Mouse (Mus musculus) limb, embryonic 11.5 days (tissue): ENCODE measurements around the gene Atp2a1. TPM values are rescaled to one million over a fixed set of nuclear protein-coding genes. Genes with fewer than 3 reads are reported as not detected.

Experiments
- ATAC-seq: fragments of 200-750 bp; cut with Nextera tagmentation; 2 replicates; pipeline ENCODE4 v1.8.0; 2017; ENCODE audit warnings: low read depth; ENCODE audit not compliant: insufficient number of reproducible peaks, low FRiP score, low TSS enrichment
- DNase-seq: peaks from one replicate; pipeline ENCODE4 v3.0.0-alpha.2; 2015; ENCODE audit warnings: low spot score
- H3K27ac ChIP-seq: fragments of 300-500 bp; sonication (generic); replicated peaks from 2 replicates; pipeline ENCODE4 v1.5.1; 2014; ENCODE audit warnings: low read depth, mild to moderate bottlenecking, low read length
- H3K27me3 ChIP-seq: fragments of 300-500 bp; sonication (generic); 2 replicates; pipeline ENCODE4 v1.6.1; 2014; ENCODE audit warnings: mild to moderate bottlenecking, low read length, mixed read lengths; ENCODE audit not compliant: control insufficient read depth, insufficient read depth
- H3K36me3 ChIP-seq: fragments of 300-500 bp; sonication (generic); 2 replicates; pipeline ENCODE4 v1.6.1; 2014; ENCODE audit warnings: mild to moderate bottlenecking, low read length, moderate library complexity, mixed read lengths; ENCODE audit not compliant: control insufficient read depth, insufficient read depth
- H3K4me1 ChIP-seq: fragments of 300-500 bp; sonication (generic); 2 replicates; pipeline ENCODE4 v1.6.1; 2014; ENCODE audit warnings: low read length, mixed read lengths; ENCODE audit not compliant: control insufficient read depth, insufficient read depth
- H3K4me2 ChIP-seq: fragments of 300-500 bp; sonication (generic); 2 replicates; pipeline ENCODE4 v1.6.1; 2014; ENCODE audit warnings: low read depth, mild to moderate bottlenecking, moderate library complexity; ENCODE audit not compliant: severe bottlenecking
- H3K4me3 ChIP-seq: fragments of 300-500 bp; sonication (generic); 2 replicates; pipeline ENCODE4 v1.5.1; 2014; ENCODE audit warnings: low read depth, low read length
- H3K9ac ChIP-seq: fragments of 300-500 bp; sonication (generic); 2 replicates; pipeline ENCODE4 v1.6.1; 2014; ENCODE audit warnings: mild to moderate bottlenecking, low read length
- H3K9me3 ChIP-seq: fragments of 300-500 bp; sonication (generic); 2 replicates; pipeline ENCODE4 v1.6.1; 2016; ENCODE audit warnings: low read length; ENCODE audit not compliant: control insufficient read depth
- WGBS: fragments of 180-500 bp; shearing (Covaris S2); extraction: QIAGEN DNeasy Blood & Tissue Kit; methylation state at CpG from one replicate; pipeline ENCODE4 v1.1.7; 2014; 5-methylcytosine and 5-hydroxymethylcytosine counted together
- polyA plus RNA-seq: library from polyadenylated mRNA; unstranded; fragments of >200 nt; fragmentation: Nextera tagmentation; extraction: Ambion mirVana; gene quantifications from 2 replicates; pipeline ENCODE4 v1.2.1, GENCODE M21; 2014

Gene Atp2a1
- polyA plus RNA-seq, 1 experiment from 2014 or later = 16.0 TPM

DNA sequence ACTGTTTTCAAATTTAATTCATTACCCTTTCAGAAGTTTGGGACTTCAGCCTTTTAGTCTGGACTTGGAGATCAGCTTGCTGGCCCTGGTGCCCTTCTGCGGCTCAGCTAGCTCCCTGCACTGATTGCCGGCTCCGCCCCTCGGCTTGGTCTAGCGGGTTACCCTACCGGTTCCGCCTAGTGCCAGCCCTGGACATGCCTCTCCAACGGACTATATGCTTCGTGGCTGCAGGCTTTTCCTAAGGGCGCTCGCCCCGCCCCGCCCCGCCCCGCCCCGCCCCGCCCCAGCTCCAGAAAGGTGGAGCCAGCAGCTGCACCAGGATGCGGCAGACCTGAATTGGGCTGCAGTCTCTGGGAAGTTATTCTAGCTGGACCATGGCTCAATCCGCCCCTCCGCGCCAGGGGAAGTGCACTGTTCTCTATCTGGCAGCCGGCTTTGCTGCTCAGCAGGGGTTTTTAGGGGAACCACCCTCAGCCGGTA, 19.5 kb upstream of the Atp2a1 start:
- DNase-seq (peak; percentile 88), ATAC-seq (peak; percentile 83)
- WGBS = under 1% methylated on average over 23 of the region's 23 CpGs

GRCm38 (mm10) chr7:126481699-126482098, 18.8 kb upstream of the Atp2a1 start:
- DNase-seq = no peak
- H3K27ac ChIP-seq = no peak overlapping the region
- WGBS = 22% methylated on average over 5 of the region's 5 CpGs

More for the DNA sequence above, 19.5 kb upstream of the Atp2a1 start:
- no peak overlapping the region; the same call in 1 of the 2 replicates for H3K27ac ChIP-seq
- no peaks in the 10 kb centered on the region for H3K27me3 ChIP-seq
- no peaks in the 10 kb centered on the region for H3K4me1 ChIP-seq
- H3K36me3 ChIP-seq = no peaks in the 10 kb centered on the region
- no peaks in the 10 kb centered on the region for H3K9me3 ChIP-seq
- H3K9ac ChIP-seq = 0 out of 2 replicates have a peak overlapping the region, but pooled peaks have one; percentile 1
- H3K4me2 ChIP-seq = peak overlapping the region; percentile 36
- peak overlapping the region; percentile 15; the same call in 1 of the 2 replicates for H3K4me3 ChIP-seq

DNA sequence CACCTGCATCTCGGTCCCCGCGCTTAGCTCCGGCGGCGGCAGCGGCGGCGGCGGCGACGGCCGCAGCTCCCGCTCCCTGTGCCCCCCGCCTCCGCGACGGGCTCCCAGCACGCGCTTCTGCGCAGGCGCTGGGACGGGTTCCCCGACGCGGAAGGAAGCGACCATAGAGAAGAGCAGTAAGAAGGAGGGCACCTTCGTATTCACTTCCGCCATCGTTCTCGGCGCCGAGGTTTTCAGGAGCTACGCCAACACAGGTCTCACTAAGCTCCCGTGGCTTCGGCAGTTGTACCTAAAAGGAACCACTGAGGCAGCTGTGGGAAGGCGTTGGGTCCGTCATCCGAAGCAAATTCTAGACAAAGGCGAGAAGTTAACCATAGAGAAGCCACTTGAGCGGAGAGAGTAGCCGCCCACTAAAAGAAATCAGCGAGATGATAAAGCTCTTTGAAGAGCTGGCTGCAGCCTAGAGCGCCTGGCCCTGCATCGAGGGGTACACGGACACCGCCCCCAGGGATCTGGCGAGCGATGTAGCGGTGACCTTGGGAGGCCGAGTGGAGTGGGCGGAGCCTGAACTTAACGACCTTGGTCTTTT, 12.2 kb upstream of the Atp2a1 start, which contains the start of gene Sh2b1:
Sh2b1 (minus strand) TSS at position 432 of the 589 bp plus-strand sequence.
- H3K9me3 ChIP-seq = no peaks in the 10 kb centered on the region
- peak within 1 kb of the TSS; percentile 80 for H3K9ac ChIP-seq
- peak within 1 kb of the TSS; percentile 74 for H3K4me2 ChIP-seq
- peaks cover 6% of the 10 kb centered on the region for H3K4me1 ChIP-seq
- peak within 1 kb of the TSS; percentile 70 for H3K4me3 ChIP-seq
- WGBS = under 1% methylated on average over 39 of the region's 53 CpGs
- peaks cover 8% of the 10 kb centered on the region; the same call in 1 of the 2 replicates for H3K36me3 ChIP-seq
- ATAC-seq (peak; percentile 89), DNase-seq (peak; percentile 91)
- peak within 1 kb of the TSS; percentile 43 for H3K27ac ChIP-seq
- no peaks in the 10 kb centered on the region for H3K27me3 ChIP-seq

More at GRCm38 (mm10) chr7:126481699-126482098, 18.8 kb upstream of the Atp2a1 start:
- no peak for ATAC-seq
- Histone ChIP-seq H3K36me3 (no peaks in the 10 kb centered on the region), H3K4me1 (no peaks in the 10 kb centered on the region), H3K4me3 (no peak overlapping the region), H3K9me3 (no peaks in the 10 kb centered on the region), H3K9ac (no peak overlapping the region), H3K4me2 (no peak overlapping the region), H3K27me3 (no peaks in the 10 kb centered on the region)

GRCm38 (mm10) chr7:126474486-126474955, 11.6 kb upstream of the Atp2a1 start:
- 1% methylated on average over 27 of the region's 27 CpGs for WGBS
- ATAC-seq (peak; percentile 60), DNase-seq (no peak)
- Histone ChIP-seq H3K9me3 (no peaks in the 10 kb centered on the region), H3K27me3 (no peaks in the 10 kb centered on the region), H3K9ac (peak overlapping the region; percentile 80), H3K4me2 (peak overlapping the region; percentile 74), H3K27ac (no peak overlapping the region), H3K4me1 (peaks cover 6% of the 10 kb centered on the region), H3K36me3 (peaks cover 8% of the 10 kb centered on the region; the same call in 1 of the 2 replicates), H3K4me3 (peak overlapping the region; percentile 70)

- H3K4me2 ChIP-seq = peak overlapping the region; percentile 74
- H3K4me3 ChIP-seq = peak overlapping the region; percentile 70; the same call in 1 of the 2 replicates
- H3K27me3 ChIP-seq = no peaks in the 10 kb centered on the region
- peaks cover 14% of the 10 kb centered on the region for H3K36me3 ChIP-seq
- ATAC-seq = no peak
- H3K9ac ChIP-seq = peak overlapping the region; percentile 80; the same call in 1 of the 2 replicates
- H3K4me1 ChIP-seq = peaks cover 6% of the 10 kb centered on the region
- H3K9me3 ChIP-seq = no peaks in the 10 kb centered on the region
- no peak for DNase-seq
- H3K27ac ChIP-seq = no peak overlapping the region
- WGBS = 93% methylated on average over 9 of the region's 9 CpGs
These were observed 10.7 kb upstream of the Atp2a1 start for GRCm38 (mm10) chr7:126473470-126474086.

DNA sequence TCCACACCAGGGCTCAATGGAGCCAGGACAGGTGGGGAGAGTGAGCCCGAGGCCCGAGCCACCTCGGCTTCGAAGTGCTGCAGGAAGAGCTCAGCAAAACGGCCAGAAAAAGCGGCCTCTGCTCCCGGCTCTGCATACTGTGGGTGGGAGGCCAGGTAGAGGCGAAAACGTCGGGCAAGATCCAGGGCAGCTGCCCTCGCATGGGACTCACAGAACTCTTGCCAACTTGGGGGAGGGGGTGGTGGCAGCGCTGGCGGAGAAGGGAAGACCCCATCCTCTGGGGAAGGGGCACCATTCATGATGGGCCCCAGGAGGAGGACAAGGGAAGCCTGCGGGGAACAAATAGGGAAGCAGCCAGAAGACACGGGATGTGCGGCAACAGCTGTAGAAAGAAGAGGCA, 9.8 kb upstream of the Atp2a1 start:
- no peak overlapping the region for H3K9ac ChIP-seq
- no peak for ATAC-seq
- H3K27ac ChIP-seq = no peak overlapping the region
- no peaks in the 10 kb centered on the region for H3K27me3 ChIP-seq
- H3K36me3 ChIP-seq = peaks cover 20% of the 10 kb centered on the region
- no peak for DNase-seq
- H3K4me3 ChIP-seq = no peak overlapping the region
- WGBS = 92% methylated on average over 16 of the region's 16 CpGs
- H3K9me3 ChIP-seq = no peaks in the 10 kb centered on the region
- H3K4me2 ChIP-seq = no peak overlapping the region
- peaks cover 6% of the 10 kb centered on the region for H3K4me1 ChIP-seq

- WGBS = 90% methylated on average over 13 of the region's 13 CpGs
- Histone ChIP-seq H3K27ac (no peak overlapping the region), H3K9me3 (no peaks in the 10 kb centered on the region), H3K4me3 (no peak overlapping the region), H3K36me3 (peaks cover 24% of the 10 kb centered on the region), H3K4me1 (peaks cover 6% of the 10 kb centered on the region), H3K9ac (no peak overlapping the region), H3K27me3 (no peaks in the 10 kb centered on the region), H3K4me2 (no peak overlapping the region)
- DNase-seq (no peak), ATAC-seq (no peak)
These were observed 9.4 kb upstream of the Atp2a1 start for GRCm38 (mm10) chr7:126472306-126472705.

DNA sequence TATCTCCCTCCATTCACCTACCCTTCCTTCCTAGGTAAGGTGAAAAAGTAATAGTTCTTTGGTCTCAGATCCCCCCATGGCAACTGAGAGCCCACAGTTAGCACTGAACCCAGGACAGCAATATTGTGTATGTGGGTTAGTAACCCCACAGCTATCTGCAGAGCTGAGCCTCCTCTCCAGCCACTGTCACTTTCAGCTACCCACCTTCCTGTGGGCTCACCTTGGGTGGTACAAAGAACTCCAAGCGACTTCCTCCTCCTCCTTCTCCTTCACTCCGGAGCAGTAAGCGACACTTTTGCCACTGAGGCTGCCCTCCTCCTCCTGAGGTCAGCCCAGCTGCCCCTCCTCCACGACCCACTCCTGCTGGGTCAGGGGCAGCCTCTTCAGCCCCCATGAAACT, 8.9 kb upstream of the Atp2a1 start:
- peaks cover 24% of the 10 kb centered on the region for H3K36me3 ChIP-seq
- H3K4me1 ChIP-seq = peaks cover 6% of the 10 kb centered on the region
- no peak for DNase-seq
- H3K9me3 ChIP-seq = no peaks in the 10 kb centered on the region
- no peak for ATAC-seq
- H3K27ac ChIP-seq = no peak overlapping the region
- H3K9ac ChIP-seq = no peak overlapping the region
- WGBS = 86% methylated on average over 4 of the region's 4 CpGs
- no peak overlapping the region for H3K4me2 ChIP-seq
- H3K4me3 ChIP-seq = no peak overlapping the region
- H3K27me3 ChIP-seq = no peaks in the 10 kb centered on the region
